ENCODE assay signal across 12 mouse cellular contexts in genomic region chr11:55021458-55021857, GRCm38 (mm10). TPM values are rescaled to one million over a fixed set of nuclear protein-coding genes. Genes with fewer than 3 reads are reported as not detected.
DNase-seq lines count a peak whose midpoint lies in the region; ATAC-seq and TF ChIP-seq lines count a peak whose summit lies in the region.
"Had no signal": no experiment of that assay in that cellular context is flagged by ENCODE, and none has a peak within 500 bp of the region (broad histone marks: within the 10 kb centered on the region; RNA-seq: fewer than 3 reads in every experiment).

No protein-coding gene starts in this region.

- H3K27me3 ChIP-seq in heart, adult 2 months (ENCODE audit: control insufficient read depth, insufficient read depth, low read length), result no peaks in the 10 kb centered on the region
- no peaks in the 10 kb centered on the region for H3K27me3 ChIP-seq in intestine, embryonic 15.5 days (replicated peaks)
- H3K27me3 ChIP-seq in intestine, embryonic 16.5 days (replicated peaks; ENCODE audit: control insufficient read depth, insufficient read depth, low read length), result no peaks in the 10 kb centered on the region
- H3K27me3 ChIP-seq in limb, embryonic 13.5 days, result no peaks in the 10 kb centered on the region

- peak overlapping the region; percentile 90 for H3K27ac ChIP-seq in heart, adult 2 months
- H3K27ac ChIP-seq in intestine, embryonic 15.5 days, result peak overlapping the region; percentile 93
- H3K27ac ChIP-seq in intestine, embryonic 16.5 days (ENCODE audit: low read length), result no peak overlapping the region
- H3K27ac ChIP-seq in brown adipose tissue, adult 24 weeks (replicated peaks; ENCODE audit: low read depth, low read length), result peak overlapping the region; percentile 94
- H3K27ac ChIP-seq in limb, embryonic 13.5 days, result peak overlapping the region; percentile 97; the same call in 1 of the 2 replicates

- ATAC-seq in intestine, embryonic 15.5 days, result no peak
- ATAC-seq in intestine, embryonic 16.5 days, result no peak
- no peak for ATAC-seq in limb, embryonic 13.5 days (ENCODE audit: low FRiP score, low read depth)
- ATAC-seq: forebrain, embryonic 14.5 days had no signal

- no peak for DNase-seq in heart, adult 2 months
- DNase-seq in heart, postnatal 25 days (ENCODE audit: low spot score), result no peak
- no peak for DNase-seq in cerebellum, adult 9-11 months
- no peak for DNase-seq in Muller cell, postnatal 12 days (ENCODE audit: inconsistent ontology term)
- DNase-seq: cerebellum, postnatal 25 days; gastrocnemius, postnatal 10 days; kidney, adult 9 months had no signal

- TF ChIP-seq CTCF in heart, adult 2 months (IDR thresholded peaks at IDR 0.05), result no peak

- TF ChIP-seq POLR2A in heart, adult 2 months (IDR thresholded peaks at IDR 0.05; ENCODE audit: insufficient read depth, low read depth, low read length), result no peak

- H3K4me3 ChIP-seq in heart, adult 2 months, result no peak overlapping the region
- H3K4me3 ChIP-seq in intestine, embryonic 15.5 days (replicated peaks), result no peak overlapping the region
- no peak overlapping the region for H3K4me3 ChIP-seq in intestine, embryonic 16.5 days (ENCODE audit: low read length)
- H3K4me3 ChIP-seq in brown adipose tissue, adult 24 weeks (ENCODE audit: insufficient read depth, low read depth, low read length), result no peak overlapping the region
- H3K4me3 ChIP-seq in limb, embryonic 13.5 days, result no peak overlapping the region

- H3K36me3 ChIP-seq in heart, adult 2 months (ENCODE audit: control insufficient read depth, insufficient read depth, low read length), result peaks cover 43% of the 10 kb centered on the region
- H3K36me3 ChIP-seq in intestine, embryonic 15.5 days, result peaks cover 7% of the 10 kb centered on the region; the same call in 1 of the 2 replicates
- no peaks in the 10 kb centered on the region for H3K36me3 ChIP-seq in intestine, embryonic 16.5 days (ENCODE audit: control insufficient read depth, insufficient read depth, low read length)
- H3K36me3 ChIP-seq in limb, embryonic 13.5 days, result peaks cover 58% of the 10 kb centered on the region

- TF ChIP-seq EP300 in heart, adult 2 months (IDR thresholded peaks at IDR 0.05; ENCODE audit: insufficient read depth, low read depth, low read length), result no peak

- no peak overlapping the region for H3K4me2 ChIP-seq in intestine, embryonic 15.5 days (replicated peaks)
- no peak overlapping the region for H3K4me2 ChIP-seq in intestine, embryonic 16.5 days (ENCODE audit: low read depth, low read length)
- no peak overlapping the region for H3K4me2 ChIP-seq in limb, embryonic 13.5 days (replicated peaks)

- no peaks in the 10 kb centered on the region; the same call in 1 of the 2 replicates for H3K79me2 ChIP-seq in heart, adult 2 months (replicated peaks; ENCODE audit: control insufficient read depth, insufficient read depth, low read length)

- intact Hi-C loops in heart, adult 2 months (cut with DNase I), result loop anchor here (2.0 kb wide), 1 partner anchor 21 kb away; no protein-coding TSS in a partner anchor
- intact Hi-C loops in heart, postnatal 25 days (cut with DNase I), result no loop called here

- peaks cover 50% of the 10 kb centered on the region for H3K4me1 ChIP-seq in heart, adult 2 months (ENCODE audit: control insufficient read depth, insufficient read depth, low read length)
- peaks cover 69% of the 10 kb centered on the region for H3K4me1 ChIP-seq in intestine, embryonic 15.5 days (replicated peaks)
- H3K4me1 ChIP-seq in intestine, embryonic 16.5 days (ENCODE audit: control insufficient read depth, insufficient read depth, low read length), result peaks cover 68% of the 10 kb centered on the region
- peaks cover 51% of the 10 kb centered on the region for H3K4me1 ChIP-seq in brown adipose tissue, adult 24 weeks (ENCODE audit: control insufficient read depth, insufficient read depth, insufficient read length, low read length)
- H3K4me1 ChIP-seq in limb, embryonic 13.5 days, result peaks cover 62% of the 10 kb centered on the region

- no peaks in the 10 kb centered on the region for H3K9me3 ChIP-seq in intestine, embryonic 15.5 days
- H3K9me3 ChIP-seq in intestine, embryonic 16.5 days (ENCODE audit: control insufficient read depth, low read length), result no peaks in the 10 kb centered on the region
- H3K9me3 ChIP-seq in limb, embryonic 13.5 days, result no peaks in the 10 kb centered on the region

- H3K9ac ChIP-seq in heart, adult 2 months (ENCODE audit: low read depth, low read length), result no peak overlapping the region
- no peak overlapping the region for H3K9ac ChIP-seq in intestine, embryonic 15.5 days
- H3K9ac ChIP-seq in intestine, embryonic 16.5 days (ENCODE audit: low read depth, low read length), result no peak overlapping the region
- no peak overlapping the region for H3K9ac ChIP-seq in limb, embryonic 13.5 days

RNA-seq across cellular contexts. Expression of gene Anxa6, which starts 11.8 kb away (rescaled TPM):
- 100 to 1,000 TPM; 205 to 213 TPM for total RNA-seq in heart, adult 2 months (2021)
- polyA plus RNA-seq in heart, adult 2 months (2012; rRNA removed), result 136 and 193 TPM in 2 replicates
- total RNA-seq in heart, postnatal 25 days (2021), result 100 to 1,000 TPM; 240 to 246 TPM
- 261 and 262 TPM in 2 replicates for polyA plus RNA-seq in intestine, embryonic 15.5 days (2015; fragmentation: Nextera tagmentation; extraction: Ambion mirVana)
- 235 and 247 TPM in 2 replicates for polyA plus RNA-seq in intestine, embryonic 16.5 days (2015; fragmentation: Nextera tagmentation; extraction: Ambion mirVana)
- 212 and 213 TPM in 2 replicates for polyA plus RNA-seq in brown adipose tissue, adult 24 weeks (2012; ENCODE audit: insufficient read depth, insufficient read length, missing spikeins)
- polyA plus RNA-seq in limb, embryonic 13.5 days (2015; fragmentation: Nextera tagmentation; extraction: Ambion mirVana), result 328 and 335 TPM in 2 replicates

RNA-seq across cellular contexts. Expression of gene Ccdc69, which starts 56.5 kb away (rescaled TPM):
- 1 to 10 TPM; 6.5 to 9.7 TPM for total RNA-seq in heart, adult 2 months (2021)
- polyA plus RNA-seq in heart, adult 2 months (2012; rRNA removed), result 9.2 and 24.8 TPM in 2 replicates
- total RNA-seq in heart, postnatal 25 days (2021), result 10 to 100 TPM; 11.4 to 13.4 TPM
- polyA plus RNA-seq in intestine, embryonic 15.5 days (2015; fragmentation: Nextera tagmentation; extraction: Ambion mirVana), result 2.0 and 2.6 TPM in 2 replicates
- polyA plus RNA-seq in intestine, embryonic 16.5 days (2015; fragmentation: Nextera tagmentation; extraction: Ambion mirVana), result 2.3 and 3.0 TPM in 2 replicates
- 42.5 and 46.3 TPM in 2 replicates for polyA plus RNA-seq in brown adipose tissue, adult 24 weeks (2012; ENCODE audit: insufficient read depth, insufficient read length, missing spikeins)
- polyA plus RNA-seq in limb, embryonic 13.5 days (2015; fragmentation: Nextera tagmentation; extraction: Ambion mirVana), result 0.57 and 0.90 TPM in 2 replicates

RNA-seq across cellular contexts. Expression of gene Tnip1, which starts 58.7 kb away (rescaled TPM):
- total RNA-seq in heart, adult 2 months (2021), result 10 to 100 TPM; 25.9 to 34.4 TPM
- 26.6 and 31.9 TPM in 2 replicates for polyA plus RNA-seq in heart, adult 2 months (2012; rRNA removed)
- total RNA-seq in heart, postnatal 25 days (2021), result 10 to 100 TPM; 27.1 to 29.8 TPM
- polyA plus RNA-seq in intestine, embryonic 15.5 days (2015; fragmentation: Nextera tagmentation; extraction: Ambion mirVana), result 22.7 and 24.5 TPM in 2 replicates
- polyA plus RNA-seq in intestine, embryonic 16.5 days (2015; fragmentation: Nextera tagmentation; extraction: Ambion mirVana), result 27.2 and 28.1 TPM in 2 replicates
- 16.0 and 16.9 TPM in 2 replicates for polyA plus RNA-seq in brown adipose tissue, adult 24 weeks (2012; ENCODE audit: insufficient read depth, insufficient read length, missing spikeins)
- 22.4 and 23.3 TPM in 2 replicates for polyA plus RNA-seq in limb, embryonic 13.5 days (2015; fragmentation: Nextera tagmentation; extraction: Ambion mirVana)
